Mouse (Mus musculus): Measurements from ENCODE around the gene Adad2. TPM values are rescaled to one million over a fixed set of nuclear protein-coding genes. Genes with fewer than 3 reads are reported as not detected.

Gene Adad2
- polyA plus RNA-seq, 1 experiment from 2014 or later = 0.27 TPM

- WGBS = 52% methylated on average over 12 of the region's 12 CpGs
- H3K27ac ChIP-seq (ENCODE audit: low read depth, low read length) = no peak overlapping the region
- no peak for ATAC-seq (ENCODE audit: low FRiP score)
Observed at GRCm38 (mm10) chr8:119604398-119604803, 8.1 kb upstream of the Adad2 start.

GRCm38 (mm10) chr8:119604996-119605395, 7.6 kb upstream of the Adad2 start, which contains the start of gene Taf1c:
Taf1c (minus strand) TSS chr8:119605222.
- no peaks in the 10 kb centered on the region for H3K27me3 ChIP-seq (ENCODE audit: control insufficient read depth, insufficient read depth, low read length)
- H3K9me3 ChIP-seq (ENCODE audit: control insufficient read depth, low read length) = no peaks in the 10 kb centered on the region

More at GRCm38 (mm10) chr8:119604398-119604803, 8.1 kb upstream of the Adad2 start:
- Histone ChIP-seq H3K4me2 (peak overlapping the region; percentile 86), H3K36me3 (ENCODE audit: control insufficient read depth, insufficient read depth, low read length) (peaks cover 17% of the 10 kb centered on the region; the same call in 1 of the 2 replicates), H3K4me1 (ENCODE audit: control insufficient read depth, insufficient read depth, low read length) (peaks cover 7% of the 10 kb centered on the region), H3K27me3 (ENCODE audit: control insufficient read depth, insufficient read depth, low read length) (no peaks in the 10 kb centered on the region), H3K9ac (ENCODE audit: low read length) (peak overlapping the region; percentile 81), H3K9me3 (ENCODE audit: control insufficient read depth, low read length) (no peaks in the 10 kb centered on the region), H3K4me3 (ENCODE audit: low read depth, low read length) (peak overlapping the region; percentile 71)
- no peak for DNase-seq (ENCODE audit: low spot score, missing footprints)

GRCm38 (mm10) chr8:119606224-119606623, 6.3 kb upstream of the Adad2 start:
- Histone ChIP-seq H3K9me3 (ENCODE audit: control insufficient read depth, low read length) (no peaks in the 10 kb centered on the region), H3K4me2 (no peak overlapping the region), H3K27ac (ENCODE audit: low read depth, low read length) (no peak overlapping the region), H3K4me3 (ENCODE audit: low read depth, low read length) (no peak overlapping the region), H3K4me1 (ENCODE audit: control insufficient read depth, insufficient read depth, low read length) (peaks cover 7% of the 10 kb centered on the region), H3K27me3 (ENCODE audit: control insufficient read depth, insufficient read depth, low read length) (no peaks in the 10 kb centered on the region), H3K9ac (ENCODE audit: low read length) (no peak overlapping the region), H3K36me3 (ENCODE audit: control insufficient read depth, insufficient read depth, low read length) (0 out of 2 replicates have a peak, but pooled peaks cover 4% of the 10 kb centered on the region)
- WGBS = 88% methylated on average over 2 of the region's 2 CpGs
- DNase-seq (ENCODE audit: low spot score, missing footprints) (no peak), ATAC-seq (ENCODE audit: low FRiP score) (no peak)

More at GRCm38 (mm10) chr8:119604996-119605395, 7.6 kb upstream of the Adad2 start, which contains the start of gene Taf1c:
- H3K4me3 ChIP-seq (ENCODE audit: low read depth, low read length) = peak within 1 kb of the TSS; percentile 71
- H3K4me1 ChIP-seq (ENCODE audit: control insufficient read depth, insufficient read depth, low read length) = peaks cover 7% of the 10 kb centered on the region
- ATAC-seq (ENCODE audit: low FRiP score) = peak; percentile 89
- H3K4me2 ChIP-seq = peak within 1 kb of the TSS; percentile 86
- peak within 1 kb of the TSS; percentile 81 for H3K9ac ChIP-seq (ENCODE audit: low read length)
- no peak within 1 kb of the TSS for H3K27ac ChIP-seq (ENCODE audit: low read depth, low read length)
- peaks cover 14% of the 10 kb centered on the region; the same call in 1 of the 2 replicates for H3K36me3 ChIP-seq (ENCODE audit: control insufficient read depth, insufficient read depth, low read length)
- under 1% methylated on average over 23 of the region's 23 CpGs for WGBS
- peak; percentile 99 for DNase-seq (ENCODE audit: low spot score, missing footprints)

GRCm38 (mm10) chr8:119615096-119615495, 2.5 kb downstream of the Adad2 start:
- Histone ChIP-seq H3K36me3 (ENCODE audit: control insufficient read depth, insufficient read depth, low read length) (no peaks in the 10 kb centered on the region), H3K9me3 (ENCODE audit: control insufficient read depth, low read length) (no peaks in the 10 kb centered on the region), H3K9ac (ENCODE audit: low read length) (no peak overlapping the region; the same call in 1 of the 2 replicates), H3K4me3 (ENCODE audit: low read depth, low read length) (no peak overlapping the region), H3K27ac (ENCODE audit: low read depth, low read length) (no peak overlapping the region), H3K4me2 (no peak overlapping the region), H3K27me3 (ENCODE audit: control insufficient read depth, insufficient read depth, low read length) (no peaks in the 10 kb centered on the region), H3K4me1 (ENCODE audit: control insufficient read depth, insufficient read depth, low read length) (no peaks in the 10 kb centered on the region)
- 70% methylated on average over 14 of the region's 14 CpGs for WGBS
- DNase-seq (ENCODE audit: low spot score, missing footprints) (no peak), ATAC-seq (ENCODE audit: low FRiP score) (0 out of 2 replicates have a peak, but pooled peaks have one; percentile 24)

GRCm38 (mm10) chr8:119616358-119616757, 3.8 kb downstream of the Adad2 start:
- no peak overlapping the region for H3K4me3 ChIP-seq (ENCODE audit: low read depth, low read length)
- H3K36me3 ChIP-seq (ENCODE audit: control insufficient read depth, insufficient read depth, low read length) = no peaks in the 10 kb centered on the region
- WGBS = 81% methylated on average over 7 of the region's 7 CpGs
- no peaks in the 10 kb centered on the region for H3K27me3 ChIP-seq (ENCODE audit: control insufficient read depth, insufficient read depth, low read length)
- no peak overlapping the region for H3K4me2 ChIP-seq
- H3K9me3 ChIP-seq (ENCODE audit: control insufficient read depth, low read length) = no peaks in the 10 kb centered on the region
- no peak for DNase-seq (ENCODE audit: low spot score, missing footprints)
- no peak overlapping the region for H3K9ac ChIP-seq (ENCODE audit: low read length)
- H3K27ac ChIP-seq (ENCODE audit: low read depth, low read length) = no peak overlapping the region
- no peak for ATAC-seq (ENCODE audit: low FRiP score)
- H3K4me1 ChIP-seq (ENCODE audit: control insufficient read depth, insufficient read depth, low read length) = no peaks in the 10 kb centered on the region

- Histone ChIP-seq H3K36me3 (ENCODE audit: control insufficient read depth, insufficient read depth, low read length) (no peaks in the 10 kb centered on the region), H3K4me2 (no peak overlapping the region), H3K9ac (ENCODE audit: low read length) (no peak overlapping the region), H3K9me3 (ENCODE audit: control insufficient read depth, low read length) (no peaks in the 10 kb centered on the region), H3K4me3 (ENCODE audit: low read depth, low read length) (no peak overlapping the region), H3K4me1 (ENCODE audit: control insufficient read depth, insufficient read depth, low read length) (no peaks in the 10 kb centered on the region), H3K27me3 (ENCODE audit: control insufficient read depth, insufficient read depth, low read length) (no peaks in the 10 kb centered on the region), H3K27ac (ENCODE audit: low read depth, low read length) (no peak overlapping the region)
- no peak for DNase-seq (ENCODE audit: low spot score, missing footprints)
- ATAC-seq (ENCODE audit: low FRiP score) = no peak
- WGBS = 97% methylated on average over 4 of the region's 4 CpGs
Observed at GRCm38 (mm10) chr8:119616811-119617210, 4.3 kb downstream of the Adad2 start.

- Histone ChIP-seq H3K27me3 (ENCODE audit: control insufficient read depth, insufficient read depth, low read length) (no peaks in the 10 kb centered on the region), H3K9me3 (ENCODE audit: control insufficient read depth, low read length) (no peaks in the 10 kb centered on the region), H3K9ac (ENCODE audit: low read length) (no peak overlapping the region), H3K4me2 (no peak overlapping the region), H3K27ac (ENCODE audit: low read depth, low read length) (no peak overlapping the region), H3K36me3 (ENCODE audit: control insufficient read depth, insufficient read depth, low read length) (no peaks in the 10 kb centered on the region), H3K4me1 (ENCODE audit: control insufficient read depth, insufficient read depth, low read length) (no peaks in the 10 kb centered on the region), H3K4me3 (ENCODE audit: low read depth, low read length) (no peak overlapping the region)
- WGBS = 86% methylated on average over 5 of the region's 5 CpGs
- DNase-seq (ENCODE audit: low spot score, missing footprints) (no peak), ATAC-seq (ENCODE audit: low FRiP score) (no peak)
Observed at GRCm38 (mm10) chr8:119617586-119617985, 5.0 kb downstream of the Adad2 start.

GRCm38 (mm10) chr8:119618887-119619286, 6.3 kb downstream of the Adad2 start:
- Histone ChIP-seq H3K4me1 (ENCODE audit: control insufficient read depth, insufficient read depth, low read length) (no peaks in the 10 kb centered on the region), H3K27me3 (ENCODE audit: control insufficient read depth, insufficient read depth, low read length) (no peaks in the 10 kb centered on the region), H3K4me3 (ENCODE audit: low read depth, low read length) (no peak overlapping the region), H3K36me3 (ENCODE audit: control insufficient read depth, insufficient read depth, low read length) (no peaks in the 10 kb centered on the region), H3K9me3 (ENCODE audit: control insufficient read depth, low read length) (no peaks in the 10 kb centered on the region), H3K27ac (ENCODE audit: low read depth, low read length) (no peak overlapping the region), H3K9ac (ENCODE audit: low read length) (no peak overlapping the region), H3K4me2 (no peak overlapping the region)
- ATAC-seq (ENCODE audit: low FRiP score) = no peak
- WGBS = 82% methylated on average over 5 of the region's 5 CpGs
- no peak for DNase-seq (ENCODE audit: low spot score, missing footprints)

GRCm38 (mm10) chr8:119620116-119620840, 7.7 kb downstream of the Adad2 start:
- Histone ChIP-seq H3K4me1 (ENCODE audit: control insufficient read depth, insufficient read depth, low read length) (no peaks in the 10 kb centered on the region), H3K27me3 (ENCODE audit: control insufficient read depth, insufficient read depth, low read length) (no peaks in the 10 kb centered on the region), H3K4me2 (no peak overlapping the region), H3K9me3 (ENCODE audit: control insufficient read depth, low read length) (no peaks in the 10 kb centered on the region), H3K36me3 (ENCODE audit: control insufficient read depth, insufficient read depth, low read length) (no peaks in the 10 kb centered on the region), H3K4me3 (ENCODE audit: low read depth, low read length) (no peak overlapping the region), H3K27ac (ENCODE audit: low read depth, low read length) (no peak overlapping the region), H3K9ac (ENCODE audit: low read length) (no peak overlapping the region)
- ATAC-seq (ENCODE audit: low FRiP score) = no peak
- WGBS = 80% methylated on average over 6 of the region's 6 CpGs
- DNase-seq (ENCODE audit: low spot score, missing footprints) = no peak
